Mouse (Mus musculus) heart, postnatal 0 days (tissue): ENCODE results near the gene Rmi2. TPM values are rescaled to one million over a fixed set of nuclear protein-coding genes. Genes with fewer than 3 reads are reported as not detected.

Source experiments
- ATAC-seq: fragments of 200-750 bp; cut with Nextera tagmentation; 2 replicates; pipeline ENCODE4 v1.8.0; 2017; ENCODE audit warnings: low read depth, moderate number of reproducible peaks, moderate library complexity; ENCODE audit not compliant: insufficient read depth
- DNase-seq: peaks from one replicate; pipeline ENCODE4 v3.0.0-alpha.2; 2016; ENCODE audit warnings: low spot score
- H3K27ac ChIP-seq: fragments of 300-500 bp; sonication (generic); 2 replicates; pipeline ENCODE4 v1.5.1; 2014; ENCODE audit warnings: low read depth, mild to moderate bottlenecking
- H3K27me3 ChIP-seq: fragments of 300-500 bp; sonication (generic); 2 replicates; pipeline ENCODE4 v1.6.1; 2014; ENCODE audit warnings: low read length, mixed read lengths; ENCODE audit not compliant: control insufficient read depth, insufficient read depth
- H3K36me3 ChIP-seq: fragments of 300-500 bp; sonication (generic); replicated peaks from 2 replicates; pipeline ENCODE4 v1.6.1; 2014; ENCODE audit warnings: low read length, mixed read lengths; ENCODE audit not compliant: control insufficient read depth, insufficient read depth
- H3K4me1 ChIP-seq: fragments of 300-500 bp; sonication (generic); 2 replicates; pipeline ENCODE4 v1.6.1; 2014; ENCODE audit warnings: antibody characterized with exemption; ENCODE audit not compliant: control insufficient read depth, insufficient read depth
- H3K4me2 ChIP-seq: fragments of 300-500 bp; sonication (generic); 2 replicates; pipeline ENCODE4 v1.6.1; 2014; ENCODE audit warnings: low read depth, mild to moderate bottlenecking, low read length, moderate library complexity
- H3K4me3 ChIP-seq: fragments of 300-500 bp; sonication (generic); 2 replicates; pipeline ENCODE4 v1.5.1; 2014; ENCODE audit warnings: low read depth, low read length
- H3K9ac ChIP-seq: fragments of 300-500 bp; sonication (generic); replicated peaks from 2 replicates; pipeline ENCODE4 v1.6.1; 2014; ENCODE audit warnings: low read depth, low read length, mixed read lengths
- H3K9me3 ChIP-seq: fragments of 300-500 bp; sonication (generic); replicated peaks from 2 replicates; pipeline ENCODE4 v1.6.1; 2016; ENCODE audit warnings: low read length; ENCODE audit not compliant: control insufficient read depth
- CTCF ChIP-seq: IDR thresholded peaks from 2 replicates; pipeline ENCODE4 v1.5.1; 2016; ENCODE audit warnings: antibody characterized with exemption, control low read depth, low read depth
- EP300 ChIP-seq: IDR thresholded peaks from 2 replicates; pipeline ENCODE4 v1.6.1; 2016; ENCODE audit warnings: antibody characterized with exemption, low read depth
- WGBS: fragments of 180-500 bp; shearing (Covaris S2); extraction: QIAGEN DNeasy Blood & Tissue Kit; methylation state at CpG from one replicate; pipeline ENCODE4 v1.1.7; 2014; 5-methylcytosine and 5-hydroxymethylcytosine counted together
- polyA plus RNA-seq: library from polyadenylated mRNA; unstranded; fragments of >200 nt; fragmentation: Nextera tagmentation; extraction: Ambion mirVana; gene quantifications from 2 replicates; pipeline ENCODE4 v1.2.1, GENCODE M21; 2015
- total RNA-seq: library from RNA; depleted of rRNA; stranded (reverse); fragments of >200 nt; gene quantifications from 2 replicates; pipeline ENCODE4 v1.2.3, GENCODE M21; 2014; ENCODE audit warnings: low replicate concordance; rRNA removed

Rmi2 gene
- total and polyA plus RNA-seq, 2 experiments from 2014 or later = 0.83 to 1.6 TPM

DNA sequence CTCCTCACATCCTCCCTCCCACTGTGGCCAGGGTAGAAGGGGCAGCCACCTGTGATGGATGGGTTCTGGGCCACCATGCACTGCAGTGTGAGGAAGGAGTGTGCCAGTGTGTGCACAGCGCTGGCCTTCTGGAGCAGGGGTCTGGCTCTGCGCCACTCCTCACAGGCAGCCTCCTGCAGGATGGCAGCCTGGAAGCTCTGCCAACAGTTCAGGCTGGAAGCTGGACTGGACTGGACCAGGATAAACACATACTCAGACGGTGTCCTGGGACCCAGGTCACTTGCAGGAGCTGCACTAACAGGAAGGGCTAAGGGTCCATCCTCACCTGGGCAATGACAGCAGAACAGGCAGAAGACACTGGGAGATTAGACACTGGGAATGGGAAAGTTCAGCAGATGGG lies 98.5 kb downstream of the Rmi2 start:
- DNase-seq (no peak), ATAC-seq (no peak)
- no peak overlapping the region for H3K4me3 ChIP-seq
- no peaks in the 10 kb centered on the region for H3K36me3 ChIP-seq
- no peaks in the 10 kb centered on the region for H3K9me3 ChIP-seq
- no peak overlapping the region for H3K27ac ChIP-seq
- WGBS = 49% methylated on average over 3 of the region's 3 CpGs
- no peak overlapping the region for H3K9ac ChIP-seq
- no peak overlapping the region for H3K4me2 ChIP-seq
- TF ChIP-seq CTCF = no peak
- no peak for TF ChIP-seq EP300
- no peaks in the 10 kb centered on the region for H3K27me3 ChIP-seq
- H3K4me1 ChIP-seq = no peaks in the 10 kb centered on the region

DNA sequence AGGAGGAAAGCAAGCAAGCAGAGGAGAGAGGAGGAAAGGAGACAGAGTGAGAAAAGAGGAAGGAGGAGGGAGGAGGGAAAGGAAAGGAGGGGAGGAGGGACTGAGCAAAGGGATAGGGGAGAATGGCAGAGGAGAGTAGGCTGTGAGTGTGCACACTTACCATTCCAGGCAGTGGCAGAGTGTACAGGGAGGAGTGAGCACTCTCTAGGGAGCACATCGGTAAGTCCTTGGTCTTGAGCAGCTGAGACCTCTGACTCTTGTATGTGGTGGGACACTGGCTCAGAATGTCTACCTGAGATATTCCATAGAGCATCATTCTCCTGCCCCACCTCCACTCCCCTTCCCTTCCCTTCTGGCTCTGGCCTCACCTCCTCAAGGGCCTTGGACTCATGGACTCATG lies 99.2 kb downstream of the Rmi2 start:
- TF ChIP-seq EP300 (no peak), CTCF (no peak)
- Histone ChIP-seq H3K4me2 (no peak overlapping the region), H3K9ac (no peak overlapping the region), H3K4me3 (no peak overlapping the region), H3K4me1 (no peaks in the 10 kb centered on the region), H3K36me3 (no peaks in the 10 kb centered on the region), H3K9me3 (no peaks in the 10 kb centered on the region), H3K27ac (no peak overlapping the region), H3K27me3 (no peaks in the 10 kb centered on the region)
- 73% methylated on average over 1 of the region's 1 CpGs for WGBS
- ATAC-seq (no peak), DNase-seq (no peak)

DNA sequence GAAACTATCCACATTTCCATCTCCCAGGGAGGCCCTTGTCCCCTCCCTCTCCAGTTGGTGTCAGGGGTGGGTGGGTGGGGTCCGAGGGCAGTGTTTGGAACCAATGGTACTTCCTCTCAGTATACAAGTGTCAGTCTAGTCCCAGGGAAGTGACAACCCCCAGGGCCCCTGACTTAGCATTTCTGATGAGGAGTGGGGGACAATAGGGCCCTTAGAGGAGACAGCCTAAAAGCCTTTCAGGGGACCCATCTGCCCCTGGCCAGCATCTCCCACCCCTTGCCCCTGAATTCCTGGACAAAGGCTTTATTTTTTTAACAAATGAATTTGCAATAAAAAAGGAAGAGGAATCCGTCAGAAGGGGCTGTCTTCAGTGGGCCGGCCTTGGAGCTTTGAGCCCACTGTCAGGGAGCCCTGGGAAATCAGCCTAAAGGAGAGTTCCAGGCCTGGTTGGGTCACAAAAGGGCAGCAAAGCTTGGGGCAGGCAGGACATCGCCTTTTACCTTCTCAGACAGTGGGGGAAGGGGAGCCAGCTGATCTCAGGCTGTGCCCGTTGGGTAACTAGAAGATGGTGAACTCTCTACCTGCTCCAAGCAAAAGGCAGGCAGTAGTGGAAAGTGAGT lies 102.0 kb downstream of the Rmi2 start:
- Histone ChIP-seq H3K4me3 (no peak overlapping the region), H3K27ac (no peak overlapping the region), H3K9ac (no peak overlapping the region), H3K4me2 (no peak overlapping the region), H3K4me1 (no peaks in the 10 kb centered on the region), H3K27me3 (no peaks in the 10 kb centered on the region), H3K9me3 (no peaks in the 10 kb centered on the region), H3K36me3 (no peaks in the 10 kb centered on the region)
- ATAC-seq (no peak), DNase-seq (no peak)
- TF ChIP-seq CTCF = no peak
- no peak for TF ChIP-seq EP300
- 76% methylated on average over 5 of the region's 5 CpGs for WGBS

DNA sequence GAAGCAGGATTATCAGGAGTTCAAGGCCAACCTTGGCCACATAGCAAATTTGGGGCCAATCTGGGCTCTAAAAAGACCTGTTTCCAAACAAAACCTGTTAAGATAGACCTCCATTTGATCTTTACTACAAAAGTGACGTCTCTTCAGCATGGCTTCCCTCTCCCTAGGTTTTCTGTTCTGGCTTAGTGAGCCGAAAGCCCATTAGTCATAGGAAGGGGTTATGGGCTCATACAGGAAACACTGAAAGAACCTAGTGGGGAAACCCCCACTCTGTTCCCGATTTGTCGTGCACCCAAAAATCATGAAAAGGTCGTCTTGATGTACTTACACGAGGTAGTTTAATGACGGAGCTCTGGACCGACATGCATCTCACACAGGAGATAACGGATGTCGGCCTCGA lies 102.6 kb downstream of the Rmi2 start:
- Histone ChIP-seq H3K4me3 (no peak overlapping the region), H3K9ac (no peak overlapping the region), H3K4me2 (no peak overlapping the region), H3K4me1 (no peaks in the 10 kb centered on the region), H3K27me3 (no peaks in the 10 kb centered on the region), H3K36me3 (no peaks in the 10 kb centered on the region), H3K27ac (no peak overlapping the region), H3K9me3 (no peaks in the 10 kb centered on the region)
- TF ChIP-seq CTCF (no peak), EP300 (no peak)
- DNase-seq = no peak
- WGBS = 63% methylated on average over 11 of the region's 11 CpGs
- no peak for ATAC-seq

DNA sequence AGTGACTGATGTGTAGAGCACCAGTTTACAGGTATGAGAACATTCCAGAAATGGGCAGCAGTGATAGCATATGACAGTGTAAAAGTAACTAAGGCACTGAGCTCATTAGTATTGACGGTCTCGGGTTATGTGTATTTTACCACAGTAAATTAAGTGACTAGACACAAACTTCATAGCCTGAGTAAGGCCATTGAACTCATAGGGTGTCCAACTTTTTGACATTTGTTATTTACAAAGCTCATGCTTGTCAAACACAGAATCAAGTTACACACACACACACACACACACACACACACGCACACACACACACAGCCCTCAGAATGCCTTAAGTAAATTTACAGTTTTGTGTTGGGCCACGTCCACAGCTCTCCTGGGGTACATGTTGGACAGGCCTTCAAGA lies 105.1 kb downstream of the Rmi2 start:
- H3K4me3 ChIP-seq = no peak overlapping the region
- 91% methylated on average over 4 of the region's 4 CpGs for WGBS
- H3K9me3 ChIP-seq = no peaks in the 10 kb centered on the region
- H3K27me3 ChIP-seq = no peaks in the 10 kb centered on the region
- no peak overlapping the region for H3K27ac ChIP-seq
- no peak overlapping the region for H3K9ac ChIP-seq
- ATAC-seq (no peak), DNase-seq (no peak)
- H3K4me2 ChIP-seq = no peak overlapping the region
- H3K4me1 ChIP-seq = no peaks in the 10 kb centered on the region
- TF ChIP-seq EP300 (no peak), CTCF (no peak)
- H3K36me3 ChIP-seq = no peaks in the 10 kb centered on the region

DNA sequence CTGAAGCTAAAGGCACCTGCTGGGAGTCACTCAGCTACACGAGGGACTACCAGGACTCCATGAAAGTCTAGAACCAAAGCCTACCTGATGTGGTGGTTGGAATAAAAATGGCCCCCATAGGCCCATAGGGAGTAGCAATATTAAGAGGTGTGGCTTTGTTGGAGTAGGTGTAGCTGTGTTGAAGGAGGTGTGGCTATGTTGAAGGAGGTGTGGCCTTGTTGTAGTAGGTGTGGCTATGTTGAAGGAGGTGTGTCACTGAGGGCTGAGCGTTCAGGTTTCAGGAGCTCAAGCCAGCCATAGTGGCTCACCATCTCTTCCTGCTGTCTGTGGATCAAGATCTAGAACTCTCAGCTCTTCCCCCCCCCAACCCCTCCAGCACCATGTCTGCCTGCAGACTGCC lies 105.8 kb downstream of the Rmi2 start:
- TF ChIP-seq CTCF = no peak
- TF ChIP-seq EP300 = no peak
- no peak for DNase-seq
- ATAC-seq = no peak

More for the DNA sequence above, 105.8 kb downstream of the Rmi2 start:
- Histone ChIP-seq H3K9me3 (no peaks in the 10 kb centered on the region), H3K27ac (no peak overlapping the region), H3K27me3 (no peaks in the 10 kb centered on the region), H3K4me2 (no peak overlapping the region), H3K4me1 (no peaks in the 10 kb centered on the region), H3K4me3 (no peak overlapping the region), H3K36me3 (no peaks in the 10 kb centered on the region), H3K9ac (no peak overlapping the region)
- WGBS = 86% methylated on average over 2 of the region's 2 CpGs

Other genes with a start within 250 kb of the Rmi2 start
- gene Socs1, start 49.5 kb upstream of the Rmi2 start, total RNA-seq = 0.80 and 5.0 TPM in 2 replicates
- 2.7 and 3.2 TPM in 2 replicates for gene Socs1, start 49.5 kb upstream of the Rmi2 start, polyA plus RNA-seq
- gene Tnp2, start 46.4 kb upstream of the Rmi2 start, total RNA-seq = not detected in 2 replicates
- gene Tnp2, start 46.4 kb upstream of the Rmi2 start, polyA plus RNA-seq = not detected in 2 replicates
- not detected in 2 replicates for gene Prm3, start 44.1 kb upstream of the Rmi2 start, total RNA-seq
- not detected in 2 replicates for gene Prm3, start 44.1 kb upstream of the Rmi2 start, polyA plus RNA-seq
- not detected in 2 replicates for gene Prm2, start 38.9 kb upstream of the Rmi2 start, total RNA-seq
- gene Prm2, start 38.9 kb upstream of the Rmi2 start, polyA plus RNA-seq = not detected in 2 replicates
- not detected in 2 replicates for gene Prm1, start 29.2 kb upstream of the Rmi2 start, total RNA-seq
- not detected in 2 replicates for gene Prm1, start 29.2 kb upstream of the Rmi2 start, polyA plus RNA-seq
- gene Gm11172, start 22.1 kb upstream of the Rmi2 start, total RNA-seq = not detected in 2 replicates
- gene Gm11172, start 22.1 kb upstream of the Rmi2 start, polyA plus RNA-seq = not detected in 2 replicates
- 78.3 and 91.9 TPM in 2 replicates for gene Snn, start 225.9 kb downstream of the Rmi2 start, total RNA-seq
- gene Snn, start 225.9 kb downstream of the Rmi2 start, polyA plus RNA-seq = 32.0 and 36.6 TPM in 2 replicates
- gene Litaf, start 231.1 kb downstream of the Rmi2 start, total RNA-seq = 77.1 and 78.2 TPM in 2 replicates
- 53.8 and 55.7 TPM in 2 replicates for gene Litaf, start 231.1 kb downstream of the Rmi2 start, polyA plus RNA-seq